Mouse (Mus musculus) heart, postnatal 25 days (tissue): ENCODE data around the gene Ttc12. TPM values are rescaled to one million over a fixed set of nuclear protein-coding genes. Genes with fewer than 3 reads are reported as not detected.

Experiments used
- DNase-seq: peaks from one replicate; pipeline ENCODE4 v3.0.0; 2022; ENCODE audit warnings: low spot score
- intact Hi-C: fragments of 180-260 bp; cut with DNase I; formaldehyde crosslinking; loops from one replicate; pipeline ENCODE4 v1.15.1; 2025
- total RNA-seq, 2 experiments: library from RNA; stranded (reverse); gene quantifications; 2 replicates each; pipeline ENCODE4 v1.2.3; 2021

The Ttc12 gene
- total RNA-seq, 2 experiments from 2014 or later, result 9.1 to 11.0 TPM

GRCm38 (mm10) chr9:49493979-49494649, 8.1 kb upstream of the Ttc12 start:
- intact Hi-C loops, result loop anchor here (1.0 to 2.0 kb wide), 2 partner anchors 678 to 945 kb away; no protein-coding TSS in a partner anchor
- peak; percentile 20 for DNase-seq

GRCm38 (mm10) chr9:49490609-49491008, 4.6 kb upstream of the Ttc12 start:
- DNase-seq, result no peak
- intact Hi-C loops, result no loop called here

- intact Hi-C loops, result loop anchor here (1.0 kb wide), 2 partner anchors 242 to 408 kb away; partner anchors contain the start of gene Tmprss5
- DNase-seq, result peak; percentile 42
Observed at GRCm38 (mm10) chr9:49488912-49489895, 3.2 kb upstream of the Ttc12 start.

DNA sequence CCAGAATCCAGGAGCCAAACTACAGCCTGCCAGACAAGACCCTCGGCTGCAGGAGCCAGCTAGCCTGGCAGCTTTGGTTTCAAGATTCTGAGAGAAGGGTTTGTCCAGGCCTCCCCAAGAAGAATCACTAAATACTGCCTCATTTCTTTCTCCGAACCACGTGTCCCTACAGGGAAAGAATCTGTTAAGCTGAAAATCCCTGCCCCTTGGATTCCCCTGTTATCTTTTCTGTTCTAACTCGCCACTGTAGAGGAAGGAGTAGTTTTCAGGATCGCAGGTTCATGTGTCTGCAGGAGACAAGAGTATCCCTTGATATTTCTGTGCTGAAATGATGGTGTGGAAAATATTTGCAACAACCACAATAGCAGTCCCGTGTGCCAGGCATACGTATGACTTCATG, 2.2 kb upstream of the Ttc12 start:
- intact Hi-C loops, result no loop called here
- DNase-seq, result no peak

DNA sequence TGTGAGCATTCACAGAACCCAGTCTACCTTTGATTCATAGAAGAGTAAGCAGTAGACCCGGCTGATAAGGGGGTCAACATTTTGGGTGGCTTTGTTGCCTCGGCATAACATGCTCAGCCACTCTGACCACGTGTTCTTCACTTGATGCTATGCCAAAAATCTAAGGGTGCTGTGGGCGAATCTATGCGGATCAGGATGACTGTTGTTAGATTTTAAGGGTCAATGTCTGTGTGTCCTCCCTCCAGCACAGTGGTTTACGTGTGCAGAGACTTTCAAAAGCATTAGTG, 1.6 kb upstream of the Ttc12 start:
- intact Hi-C loops, result no loop called here
- DNase-seq, result no peak

GRCm38 (mm10) chr9:49486805-49487656, 1.0 kb upstream of the Ttc12 start:
- intact Hi-C loops, result no loop called here
- no peak for DNase-seq

DNA sequence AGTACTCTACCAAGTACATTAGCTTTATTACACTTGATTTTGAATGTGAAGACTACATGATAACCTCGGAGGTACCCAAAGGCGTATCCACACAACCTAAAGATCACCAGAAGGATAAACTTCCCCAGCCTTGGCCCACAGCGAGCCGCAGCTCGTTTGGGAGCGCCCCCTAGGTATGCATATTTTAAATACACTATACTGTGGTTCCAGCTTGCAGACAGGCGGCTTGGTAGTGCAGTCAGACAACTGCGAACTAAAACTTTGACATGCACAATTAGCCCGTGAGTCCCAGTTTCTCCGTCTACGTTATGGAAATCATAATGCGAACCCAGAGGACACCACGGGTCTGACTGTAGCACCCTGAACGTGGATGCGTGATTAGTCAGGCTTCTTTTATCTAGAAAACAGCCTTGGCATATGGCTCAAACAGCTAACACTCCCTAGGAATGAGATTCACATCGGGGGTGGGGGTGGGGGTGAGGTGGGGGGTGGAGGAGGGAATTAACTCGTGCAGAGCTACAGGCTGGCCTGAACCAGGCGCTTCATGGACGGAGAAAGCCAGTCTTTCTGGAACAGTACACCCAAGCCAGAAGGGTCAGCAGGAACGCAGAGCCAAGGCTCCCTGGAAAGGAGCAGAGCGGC, 654 bp downstream of the Ttc12 start:
- no peak for DNase-seq
- intact Hi-C loops, result no loop called here

GRCm38 (mm10) chr9:49483316-49483715, 2.7 kb downstream of the Ttc12 start:
- intact Hi-C loops, result no loop called here
- no peak for DNase-seq

- intact Hi-C loops, result no loop called here
- DNase-seq, result no peak
Observed at GRCm38 (mm10) chr9:49472126-49472525, 13.9 kb downstream of the Ttc12 start.

GRCm38 (mm10) chr9:49470946-49471345, 15.1 kb downstream of the Ttc12 start:
- intact Hi-C loops, result no loop called here
- no peak for DNase-seq

GRCm38 (mm10) chr9:49470006-49470405, 16.0 kb downstream of the Ttc12 start:
- no peak for DNase-seq
- intact Hi-C loops, result no loop called here

DNA sequence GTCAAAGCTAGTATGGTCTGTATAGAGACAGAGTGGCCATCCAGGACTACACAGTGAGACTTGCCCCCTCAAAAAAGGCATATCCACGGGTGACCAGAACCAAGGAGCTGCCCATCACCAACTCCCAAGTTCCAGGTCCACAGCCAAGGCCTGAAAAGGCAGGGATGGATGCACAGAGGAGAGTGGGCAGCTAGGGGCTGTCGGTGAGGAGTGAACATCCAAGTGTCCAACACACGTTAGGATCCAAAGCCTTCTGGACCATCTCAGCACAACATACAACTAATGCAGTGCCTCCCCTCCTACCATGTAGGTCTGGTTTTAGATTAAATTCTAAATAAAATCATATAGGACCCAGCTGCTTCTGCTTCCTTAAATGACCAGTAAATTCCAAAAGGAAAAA, 29.9 kb downstream of the Ttc12 start:
- no peak for DNase-seq
- intact Hi-C loops, result no loop called here

DNA sequence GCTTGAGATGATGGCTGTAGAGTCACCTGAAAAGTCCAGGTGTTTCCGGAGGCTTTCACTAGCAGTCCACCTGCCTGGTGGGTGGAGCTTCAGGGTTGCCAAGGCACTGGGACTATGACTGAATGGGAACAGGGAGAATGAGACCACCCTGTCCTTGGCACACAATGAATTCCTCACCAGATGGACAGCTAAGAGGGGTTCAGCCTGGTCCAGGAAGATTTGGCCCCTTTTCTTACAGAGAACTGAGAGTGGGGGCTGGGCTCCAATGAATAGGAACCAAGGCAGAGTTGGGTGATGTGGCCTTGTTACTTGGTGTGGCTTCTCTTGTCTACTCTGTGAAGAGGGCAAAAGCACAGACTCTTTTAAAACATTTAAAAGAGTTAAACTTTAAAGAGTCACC, 33.6 kb downstream of the Ttc12 start:
- intact Hi-C loops, result no loop called here
- no peak for DNase-seq

DNA sequence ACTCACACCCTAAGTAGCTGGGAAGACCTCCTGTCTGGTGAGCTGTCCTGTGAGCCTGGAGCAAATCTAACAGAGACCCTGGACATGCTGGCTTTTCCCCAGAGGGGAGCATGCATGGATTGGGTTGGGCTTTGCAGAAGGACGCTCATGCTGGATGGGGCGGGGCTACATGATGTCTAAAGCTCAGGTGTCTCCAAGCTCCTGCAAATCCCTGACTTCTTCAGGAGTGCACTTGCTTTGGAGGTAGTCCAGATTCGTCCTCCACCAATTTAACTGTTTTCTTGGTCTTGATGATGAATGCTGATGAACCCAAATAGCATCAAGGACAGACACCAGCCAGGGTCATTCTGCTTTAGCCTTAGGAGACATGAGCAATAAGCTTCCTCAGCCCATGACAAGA, 35.5 kb downstream of the Ttc12 start:
- no peak for DNase-seq
- intact Hi-C loops, result no loop called here

- intact Hi-C loops, result no loop called here
- DNase-seq, result no peak
Observed at GRCm38 (mm10) chr9:49442621-49443020, 43.4 kb downstream of the Ttc12 start.

- intact Hi-C loops, result no loop called here
- no peak for DNase-seq
Observed at GRCm38 (mm10) chr9:49427478-49427877, 58.5 kb downstream of the Ttc12 start.

DNA sequence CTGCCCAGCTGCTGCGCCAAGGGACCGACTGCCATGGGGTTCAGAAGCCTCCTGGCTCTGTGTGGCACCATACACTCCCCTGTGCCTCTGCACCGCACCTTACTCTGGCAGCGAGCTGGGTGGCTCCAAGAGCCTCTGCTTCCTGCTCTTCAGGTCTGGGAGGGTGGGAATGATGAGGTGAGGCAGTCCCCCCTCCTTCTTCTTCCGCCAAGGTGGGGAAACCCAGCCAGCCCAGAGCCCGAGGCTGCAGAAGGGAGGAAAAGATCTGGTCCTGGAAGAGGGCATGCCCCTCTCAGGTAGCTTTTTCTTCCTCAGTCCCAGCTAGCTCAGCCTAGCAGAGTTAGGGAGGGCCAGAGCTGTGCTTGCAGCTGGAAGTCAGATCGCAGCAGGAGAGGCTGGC, 59.1 kb downstream of the Ttc12 start, which contains the start of gene Ankk1:
Gene Ankk1 (minus strand): TSS at position 101 of the 400 bp plus-strand sequence.
- intact Hi-C loops, result no loop called here
- no peak for DNase-seq

- intact Hi-C loops, result no loop called here
- no peak for DNase-seq
Observed at GRCm38 (mm10) chr9:49425585-49425984, 60.4 kb downstream of the Ttc12 start.

DNA sequence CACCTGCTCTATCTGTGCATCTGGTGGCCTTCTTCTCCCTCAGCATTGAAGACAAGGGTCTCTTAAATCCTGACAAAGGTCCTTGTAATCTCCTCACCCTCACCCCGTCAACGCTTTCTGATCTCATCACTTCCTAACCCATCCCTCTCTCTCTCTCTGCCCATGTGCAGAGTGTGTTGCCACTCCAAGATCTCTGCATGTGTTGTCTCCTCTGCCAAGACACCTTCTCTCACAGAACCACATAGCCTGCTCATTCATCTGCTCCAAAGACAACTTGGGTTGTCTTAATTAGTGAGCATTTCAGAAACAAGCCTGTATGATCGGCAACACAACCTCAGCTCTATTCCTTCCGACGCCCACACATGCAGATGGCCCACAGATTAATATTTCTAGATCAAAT, 62.2 kb downstream of the Ttc12 start:
- DNase-seq, result no peak
- intact Hi-C loops, result no loop called here

GRCm38 (mm10) chr9:49410621-49411020, 75.4 kb downstream of the Ttc12 start:
- intact Hi-C loops, result no loop called here
- DNase-seq, result no peak
